Mouse (Mus musculus) liver, embryonic 15.5 days (tissue): ENCODE data around the gene Fhl1. TPM values are rescaled to one million over a fixed set of nuclear protein-coding genes. Genes with fewer than 3 reads are reported as not detected.

ENCODE experiments used
- ATAC-seq: fragments of 200-750 bp; cut with Nextera tagmentation; 2 replicates; pipeline ENCODE4 v1.8.0; 2017; ENCODE audit warnings: moderate number of reproducible peaks, mild to moderate bottlenecking, moderate library complexity; ENCODE audit not compliant: insufficient read depth
- H3K27ac ChIP-seq: fragments of 300-500 bp; sonication (generic); replicated peaks from 2 replicates; pipeline ENCODE4 v1.5.1; 2015; ENCODE audit warnings: mild to moderate bottlenecking, inconsistent platforms
- H3K27me3 ChIP-seq: fragments of 300-500 bp; sonication (generic); 2 replicates; pipeline ENCODE4 v1.6.1; 2015; ENCODE audit warnings: mild to moderate bottlenecking, inconsistent platforms
- H3K36me3 ChIP-seq: fragments of 300-500 bp; sonication (generic); replicated peaks from 2 replicates; pipeline ENCODE4 v1.6.1; 2015; ENCODE audit warnings: moderate library complexity, mild to moderate bottlenecking, inconsistent platforms
- H3K4me1 ChIP-seq: fragments of 300-500 bp; sonication (generic); replicated peaks from 2 replicates; pipeline ENCODE4 v1.6.1; 2015; ENCODE audit warnings: inconsistent platforms
- H3K4me2 ChIP-seq: fragments of 300-500 bp; sonication (generic); 2 replicates; pipeline ENCODE4 v1.6.1; 2015; ENCODE audit warnings: moderate library complexity, mild to moderate bottlenecking, inconsistent platforms
- H3K4me3 ChIP-seq: fragments of 300-500 bp; sonication (generic); replicated peaks from 2 replicates; pipeline ENCODE4 v1.5.1; 2015; ENCODE audit warnings: mild to moderate bottlenecking, inconsistent platforms
- H3K9ac ChIP-seq: fragments of 300-500 bp; sonication (generic); 2 replicates; pipeline ENCODE4 v1.6.1; 2015; ENCODE audit warnings: moderate library complexity, mild to moderate bottlenecking, inconsistent platforms
- H3K9me3 ChIP-seq: fragments of 300-500 bp; sonication (generic); replicated peaks from 2 replicates; pipeline ENCODE4 v1.6.1; 2016; ENCODE audit warnings: inconsistent platforms
- WGBS: fragments of 180-500 bp; shearing (Covaris S2); methylation state at CpG from one replicate; pipeline ENCODE4 v1.1.7; 2015; ENCODE audit warnings: mixed read lengths; ENCODE audit not compliant: insufficient replicate concordance; 5-methylcytosine and 5-hydroxymethylcytosine counted together
- polyA plus RNA-seq: library from polyadenylated mRNA; unstranded; fragments of >200 nt; fragmentation: Nextera tagmentation; extraction: Ambion mirVana; gene quantifications from 2 replicates; pipeline ENCODE4 v1.2.1, GENCODE M21; 2015

Fhl1 gene
- polyA plus RNA-seq, 1 experiment from 2014 or later: 22.2 TPM

GRCm38 (mm10) chrX:56791268-56791667 is 59.7 kb downstream of the Fhl1 start:
- Histone ChIP-seq H3K4me3 (no peak overlapping the region), H3K4me2 (no peak overlapping the region), H3K27ac (no peak overlapping the region), H3K27me3 (no peaks in the 10 kb centered on the region), H3K9me3 (no peaks in the 10 kb centered on the region), H3K4me1 (no peaks in the 10 kb centered on the region), H3K36me3 (no peaks in the 10 kb centered on the region), H3K9ac (no peak overlapping the region)
- ATAC-seq: no peak; the same call in 1 of the 2 replicates
- WGBS: 47% methylated on average over 15 of the region's 15 CpGs

DNA sequence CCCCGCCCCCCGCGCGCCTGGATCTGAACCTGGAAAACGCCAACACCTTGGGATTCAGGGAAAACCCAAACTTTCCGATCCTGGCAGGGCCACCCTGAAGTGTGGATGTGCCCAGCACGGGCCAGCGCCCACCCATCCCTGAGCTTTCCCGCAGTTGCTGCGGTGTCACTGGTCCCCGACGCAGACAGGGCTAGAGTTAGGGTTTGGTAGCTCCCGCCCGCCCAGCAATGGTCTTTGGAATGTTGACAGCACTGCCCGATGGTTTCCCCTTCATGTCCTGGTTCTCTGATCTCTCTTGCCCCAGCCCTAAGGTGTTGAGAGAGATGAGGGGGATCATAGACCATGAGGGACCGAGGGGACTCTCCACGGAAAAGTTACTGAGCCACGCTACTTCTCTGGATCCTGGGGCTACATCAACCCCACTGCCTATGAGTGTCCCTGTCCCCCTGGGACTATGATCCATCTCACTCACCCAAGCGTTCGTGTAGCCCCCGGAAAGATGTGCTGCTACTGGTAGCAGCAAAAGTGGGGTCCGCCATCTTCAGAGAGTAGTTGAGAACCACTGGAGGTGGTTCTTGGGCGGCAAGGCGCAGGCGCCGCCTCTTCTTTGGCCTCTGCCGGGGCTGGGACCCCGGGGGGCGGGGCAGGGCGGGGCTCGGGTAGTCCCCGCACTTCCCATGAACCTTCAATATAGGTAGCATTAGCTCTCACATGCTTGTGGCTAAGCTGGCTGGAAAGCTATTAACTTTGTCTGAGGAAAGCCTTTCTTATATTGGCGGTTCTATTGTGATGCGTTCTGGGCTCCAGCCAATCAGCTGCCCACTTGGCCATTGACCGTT is 90.4 kb downstream of the Fhl1 start, which contains the start of gene Map7d3:
Map7d3 (minus strand) TSS at position 562 of the 839 bp plus-strand sequence.
- peak within 1 kb of the TSS; percentile 68 for H3K4me2 ChIP-seq
- H3K36me3 ChIP-seq: no peaks in the 10 kb centered on the region
- no peaks in the 10 kb centered on the region for H3K4me1 ChIP-seq
- H3K27ac ChIP-seq: no peak within 1 kb of the TSS
- 13% methylated on average over 35 of the region's 35 CpGs for WGBS
- H3K9ac ChIP-seq: no peak within 1 kb of the TSS
- H3K27me3 ChIP-seq: no peaks in the 10 kb centered on the region
- H3K9me3 ChIP-seq: no peaks in the 10 kb centered on the region
- peak within 1 kb of the TSS; percentile 50 for H3K4me3 ChIP-seq
- ATAC-seq: no peak

- H3K9me3 ChIP-seq: no peaks in the 10 kb centered on the region
- WGBS: 29% methylated on average over 6 of the region's 6 CpGs
- H3K4me1 ChIP-seq: no peaks in the 10 kb centered on the region
- H3K36me3 ChIP-seq: no peaks in the 10 kb centered on the region
- H3K4me3 ChIP-seq: no peak overlapping the region
- no peaks in the 10 kb centered on the region for H3K27me3 ChIP-seq
- ATAC-seq: no peak
- H3K27ac ChIP-seq: no peak overlapping the region
- H3K9ac ChIP-seq: no peak overlapping the region
- H3K4me2 ChIP-seq: no peak overlapping the region
These were observed 95.9 kb downstream of the Fhl1 start for GRCm38 (mm10) chrX:56827492-56827891.

- Histone ChIP-seq H3K27me3 (no peaks in the 10 kb centered on the region), H3K4me3 (no peak overlapping the region), H3K27ac (no peak overlapping the region), H3K9me3 (no peaks in the 10 kb centered on the region), H3K4me2 (no peak overlapping the region), H3K9ac (no peak overlapping the region), H3K36me3 (no peaks in the 10 kb centered on the region), H3K4me1 (no peaks in the 10 kb centered on the region)
- ATAC-seq: no peak
- 38% methylated on average over 6 of the region's 6 CpGs for WGBS
These were observed 104.3 kb downstream of the Fhl1 start for GRCm38 (mm10) chrX:56835842-56836241.

- ATAC-seq: no peak
- Histone ChIP-seq H3K36me3 (no peaks in the 10 kb centered on the region), H3K4me2 (no peak overlapping the region), H3K27ac (no peak overlapping the region), H3K4me3 (no peak overlapping the region), H3K27me3 (no peaks in the 10 kb centered on the region), H3K4me1 (no peaks in the 10 kb centered on the region), H3K9ac (no peak overlapping the region), H3K9me3 (no peaks in the 10 kb centered on the region)
These were observed 107.8 kb downstream of the Fhl1 start for GRCm38 (mm10) chrX:56839369-56839768.

DNA sequence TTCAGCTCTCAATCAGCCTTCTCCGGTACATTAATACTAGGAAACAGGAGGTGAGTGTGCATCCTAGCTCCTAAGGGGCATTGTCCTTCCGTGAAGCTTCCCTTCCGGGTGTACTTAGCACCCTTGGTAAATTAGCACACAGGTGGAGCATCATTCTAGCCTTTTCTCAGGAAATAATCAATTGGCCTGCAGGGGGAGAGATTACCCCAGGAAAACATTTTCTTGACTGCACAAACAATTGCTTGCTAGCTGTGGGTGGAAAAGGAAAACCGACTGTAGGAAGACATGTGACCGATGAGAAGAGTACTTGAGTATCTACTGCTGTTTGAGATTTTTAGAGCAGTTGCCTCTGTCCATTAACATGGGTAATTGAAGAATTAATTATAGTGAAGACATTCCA is 109.7 kb downstream of the Fhl1 start:
- Histone ChIP-seq H3K4me3 (no peak overlapping the region), H3K4me1 (no peaks in the 10 kb centered on the region), H3K27ac (no peak overlapping the region), H3K9me3 (no peaks in the 10 kb centered on the region), H3K36me3 (no peaks in the 10 kb centered on the region), H3K27me3 (no peaks in the 10 kb centered on the region), H3K9ac (no peak overlapping the region), H3K4me2 (no peak overlapping the region)
- WGBS: 45% methylated on average over 5 of the region's 5 CpGs
- ATAC-seq: no peak

Other genes starting within 250 kb of the Fhl1 start
- gene Gm10477, start 207.0 kb upstream of the Fhl1 start, polyA plus RNA-seq: not detected in 2 replicates
- gene Gm648, start 182.2 kb upstream of the Fhl1 start, polyA plus RNA-seq: not detected in 2 replicates
- gene Mmgt1, start 133.7 kb upstream of the Fhl1 start, polyA plus RNA-seq: 7.9 and 8.1 TPM in 2 replicates
- 2.7 and 3.6 TPM in 2 replicates for gene Slc9a6, start 122.0 kb upstream of the Fhl1 start, polyA plus RNA-seq
- gene Map7d3, start 90.5 kb downstream of the Fhl1 start, polyA plus RNA-seq: 0.09 and 0.36 TPM in 2 replicates
- gene Adgrg4, start 138.4 kb downstream of the Fhl1 start, polyA plus RNA-seq: not detected in 2 replicates